Mouse (Mus musculus): ENCODE results near the gene Plek. TPM values are rescaled to one million over a fixed set of nuclear protein-coding genes. Genes with fewer than 3 reads are reported as not detected.

The Plek gene
- polyA plus RNA-seq, 1 experiment from 2014 or later: 3.9 TPM

DNA sequence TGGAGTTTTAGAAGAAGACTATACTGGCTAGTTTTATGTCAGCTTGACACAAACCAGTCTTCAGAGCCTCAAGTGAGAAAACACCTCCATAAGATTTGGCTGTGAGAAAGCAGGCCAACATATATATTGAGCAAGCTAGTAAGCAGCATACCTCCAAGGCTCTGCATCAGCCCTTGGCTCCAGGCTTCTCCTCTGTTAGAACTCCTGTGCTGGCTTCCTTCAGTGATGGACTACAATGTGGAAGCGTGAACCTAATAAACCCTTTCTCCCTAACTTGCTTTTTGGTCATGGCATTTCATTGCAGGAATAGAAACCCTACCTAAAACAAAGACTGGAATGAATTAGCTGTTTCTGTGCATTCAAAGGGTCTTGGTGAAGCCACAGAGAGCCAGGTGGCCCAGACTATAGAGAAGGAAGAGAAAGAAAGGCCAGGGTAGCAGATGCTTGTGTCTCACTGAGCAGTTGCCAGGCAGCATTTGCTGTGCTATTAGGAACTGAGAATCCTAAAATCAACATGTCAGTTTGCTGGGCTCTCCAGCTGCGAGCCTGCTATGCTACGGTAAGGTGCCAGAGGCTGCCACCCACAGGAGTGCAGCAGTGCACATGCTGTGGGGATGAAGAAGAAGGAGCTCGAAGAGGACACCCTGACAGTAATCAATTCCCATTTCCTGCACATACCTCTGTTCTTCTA is 110.9 kb downstream of the Plek start:
- no peak for ATAC-seq (ENCODE audit: extremely low read depth, insufficient number of reproducible peaks, low FRiP score, low TSS enrichment)
- Histone ChIP-seq H3K27me3 (replicated peaks) (no peaks in the 10 kb centered on the region), H3K27ac (replicated peaks) (no peak overlapping the region), H3K9ac (no peak overlapping the region), H3K36me3 (no peaks in the 10 kb centered on the region), H3K4me1 (peaks cover 5% of the 10 kb centered on the region; the same call in 1 of the 2 replicates), H3K9me3 (no peaks in the 10 kb centered on the region; the same call in 1 of the 2 replicates), H3K4me2 (no peak overlapping the region), H3K4me3 (no peak overlapping the region)
- WGBS: 72% methylated on average over 4 of the region's 4 CpGs

DNA sequence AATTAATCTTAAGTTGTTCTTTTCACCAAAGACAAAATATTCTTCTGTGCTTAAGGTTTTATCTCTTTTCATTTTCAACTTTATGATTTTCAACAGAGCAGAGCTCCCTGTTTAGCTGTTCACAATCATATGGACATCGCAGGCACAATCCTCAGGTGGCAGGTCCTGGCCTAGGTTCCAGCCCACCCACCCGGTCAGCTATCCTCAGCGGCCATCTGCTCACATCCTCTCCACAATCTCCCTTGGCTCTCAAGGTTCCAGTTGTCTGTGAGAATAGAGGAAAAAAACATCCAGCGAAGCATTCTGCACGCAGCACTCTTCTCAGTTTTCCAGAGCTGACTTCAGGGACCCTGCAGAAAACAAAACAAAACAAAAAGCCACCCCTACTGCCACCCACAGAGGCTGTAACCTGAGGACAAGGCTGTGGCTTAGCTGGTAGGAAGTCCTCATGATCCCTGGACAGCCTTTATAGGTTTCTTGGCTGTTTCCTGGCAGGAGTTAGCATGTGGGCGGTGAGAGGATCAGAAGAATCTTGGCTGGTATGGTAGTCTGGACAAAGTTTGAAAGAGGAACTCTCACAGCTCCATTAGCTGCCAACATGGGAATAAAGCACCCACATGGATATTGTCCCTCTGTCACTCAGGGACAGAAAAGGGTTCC is 116.5 kb downstream of the Plek start:
- Histone ChIP-seq H3K4me1 (no peaks in the 10 kb centered on the region), H3K27me3 (replicated peaks) (no peaks in the 10 kb centered on the region), H3K27ac (replicated peaks) (no peak overlapping the region), H3K36me3 (no peaks in the 10 kb centered on the region), H3K9ac (no peak overlapping the region), H3K9me3 (no peaks in the 10 kb centered on the region; the same call in 1 of the 2 replicates), H3K4me3 (no peak overlapping the region), H3K4me2 (no peak overlapping the region)
- no peak for ATAC-seq (ENCODE audit: extremely low read depth, insufficient number of reproducible peaks, low FRiP score, low TSS enrichment)
- 64% methylated on average over 6 of the region's 6 CpGs for WGBS

DNA sequence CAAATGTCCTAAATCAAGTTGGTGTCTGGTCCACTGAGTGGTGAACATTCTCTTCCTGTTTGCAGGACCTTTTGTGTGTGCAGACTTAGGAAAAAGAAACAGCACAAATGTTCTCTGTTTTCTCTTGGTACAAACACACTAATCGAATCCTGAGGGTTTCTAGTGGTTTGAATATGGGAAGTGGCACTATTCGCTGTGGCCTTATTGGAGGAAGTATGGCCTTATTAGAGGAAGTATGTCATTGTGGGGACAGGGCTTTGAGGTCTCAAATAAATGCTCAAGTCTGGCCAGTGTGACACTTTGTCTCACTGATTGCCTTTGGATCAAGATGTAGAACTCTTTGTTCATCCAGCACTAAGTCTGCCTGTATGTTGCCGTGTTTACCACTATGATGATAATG is 120.0 kb downstream of the Plek start:
- H3K27me3 ChIP-seq (replicated peaks): no peaks in the 10 kb centered on the region
- H3K36me3 ChIP-seq: no peaks in the 10 kb centered on the region
- H3K4me1 ChIP-seq: no peaks in the 10 kb centered on the region
- no peak for ATAC-seq (ENCODE audit: extremely low read depth, insufficient number of reproducible peaks, low FRiP score, low TSS enrichment)
- H3K27ac ChIP-seq (replicated peaks): no peak overlapping the region
- H3K4me2 ChIP-seq: no peak overlapping the region
- WGBS: 84% methylated on average over 3 of the region's 3 CpGs
- H3K4me3 ChIP-seq: no peak overlapping the region
- no peak overlapping the region for H3K9ac ChIP-seq
- no peaks in the 10 kb centered on the region; the same call in 1 of the 2 replicates for H3K9me3 ChIP-seq

Other genes with a start within 250 kb of the Plek start
- gene Fbxo48, start 101.0 kb downstream of the Plek start, polyA plus RNA-seq (2015; fragmentation: Nextera tagmentation; extraction: Ambion mirVana): 0.92 and 1.1 TPM in 2 replicates
- gene Cnrip1, start 795 bp downstream of the Plek start, polyA plus RNA-seq (2015; fragmentation: Nextera tagmentation; extraction: Ambion mirVana): 11.1 and 13.0 TPM in 2 replicates
- gene Ppp3r1, start 106.9 kb upstream of the Plek start, polyA plus RNA-seq (2015; fragmentation: Nextera tagmentation; extraction: Ambion mirVana): 67.8 and 73.9 TPM in 2 replicates
- 18.1 and 20.1 TPM in 2 replicates for gene Wdr92, start 129.7 kb upstream of the Plek start, polyA plus RNA-seq (2015; fragmentation: Nextera tagmentation; extraction: Ambion mirVana)
- 59.0 and 59.8 TPM in 2 replicates for gene Pno1, start 159.2 kb upstream of the Plek start, polyA plus RNA-seq (2015; fragmentation: Nextera tagmentation; extraction: Ambion mirVana)
- gene C1d, start 205.2 kb upstream of the Plek start, polyA plus RNA-seq (2015; fragmentation: Nextera tagmentation; extraction: Ambion mirVana): 72.5 and 76.6 TPM in 2 replicates